Mouse (Mus musculus) ES-Bruce4 (cell line): ENCODE results near the gene Pard3.

Source experiments
- CTCF ChIP-seq: IDR thresholded peaks from one replicate; pipeline ENCODE4 v1.8.1; 2011; ENCODE audit warnings: low read depth, low read length
- POLR2A ChIP-seq: IDR thresholded peaks from one replicate; pipeline ENCODE4 v1.8.1; 2011; ENCODE audit warnings: low read length; ENCODE audit not compliant: insufficient read depth

DNA sequence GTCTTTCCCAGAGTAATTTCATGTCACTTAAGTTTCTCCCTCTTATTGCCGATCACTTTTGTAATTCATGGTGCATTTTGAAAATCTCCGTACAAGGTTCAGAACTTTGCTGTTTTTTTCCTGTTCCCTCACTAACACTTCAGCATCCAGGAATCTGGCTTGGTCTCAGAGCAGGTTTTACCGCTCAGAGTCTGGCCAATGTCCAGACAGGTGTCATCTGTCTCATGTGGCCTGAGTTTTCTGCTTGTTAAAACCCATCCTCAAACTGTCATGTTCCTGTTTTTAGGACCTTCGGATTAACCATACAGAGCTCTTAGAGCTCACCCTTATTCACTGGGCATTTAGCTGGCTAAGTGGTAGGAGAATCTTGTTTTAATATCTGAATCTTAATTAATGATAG, 146.9 kb downstream of the Pard3 start:
- TF ChIP-seq POLR2A (no peak), CTCF (no peak)
